Mouse (Mus musculus) CH12.LX (cell line): ENCODE results near the gene Enpp4. TPM values are rescaled to one million over a fixed set of nuclear protein-coding genes. Genes with fewer than 3 reads are reported as not detected.

ENCODE experiments used
- DNase-seq: peaks from one replicate; pipeline ENCODE4 v3.0.0-alpha.2; 2013; ENCODE audit errors: extremely low read depth
- H3K27ac ChIP-seq: 2 replicates; pipeline ENCODE4 v1.5.1; 2012; ENCODE audit warnings: low read depth, mild to moderate bottlenecking, control low read depth, moderate library complexity; ENCODE audit not compliant: insufficient read depth
- H3K27me3 ChIP-seq: replicated peaks from 2 replicates; pipeline ENCODE3; 2012; ENCODE audit warnings: inconsistent platforms
- H3K36me3 ChIP-seq, 2 experiments: replicated peaks in 1 of 2; 2 replicates each; pipeline versions ENCODE3 to v1.6.1; 2012; ENCODE audit warnings: inconsistent platforms in 1 of 2, low read length in 1 of 2, mild to moderate bottlenecking in 1 of 2, mixed read lengths in 1 of 2, moderate library complexity in 1 of 2; ENCODE audit not compliant: control insufficient read depth in 1 of 2, insufficient read depth in 1 of 2
- H3K4me1 ChIP-seq, 2 experiments: 2 replicates each; pipeline ENCODE4 v1.6.1; 2012; ENCODE audit warnings: inconsistent platforms in 1 of 2, moderate library complexity in 1 of 2; ENCODE audit not compliant: insufficient read depth in 2 of 2, control insufficient read depth in 1 of 2
- H3K4me2 ChIP-seq: 2 replicates; pipeline ENCODE4 v1.6.1; 2012; ENCODE audit warnings: low read depth, mild to moderate bottlenecking, control low read depth; ENCODE audit not compliant: poor library complexity, insufficient read depth, severe bottlenecking
- H3K4me3 ChIP-seq, 3 experiments: fragments of 150-350 bp in 1 of 3; sonication (generic) in 1 of 3; replicated peaks in 1 of 3; 2 replicates each; pipeline versions ENCODE3 to v1.5.1; 2011 to 2012; ENCODE audit warnings: low read depth in 2 of 3, low read length in 2 of 3, mild to moderate bottlenecking in 2 of 3, moderate library complexity in 2 of 3, control low read depth in 1 of 3, improper control_type of control experiment in 1 of 3, inconsistent platforms in 1 of 3, mixed read lengths in 1 of 3; ENCODE audit not compliant: poor library complexity in 1 of 3
- H3K79me2 ChIP-seq: replicated peaks from 2 replicates; pipeline ENCODE4 v1.6.1; 2012; ENCODE audit warnings: mild to moderate bottlenecking, moderate library complexity; ENCODE audit not compliant: control insufficient read depth, poor library complexity, insufficient read depth, severe bottlenecking; ENCODE audit errors: extremely low read depth
- H3K9ac ChIP-seq: 2 replicates; pipeline ENCODE4 v1.6.1; 2012; ENCODE audit warnings: low read depth, mild to moderate bottlenecking, control low read depth, moderate library complexity; ENCODE audit not compliant: insufficient read depth
- H3K9me3 ChIP-seq: replicated peaks from 2 replicates; pipeline ENCODE3; 2012; ENCODE audit warnings: low read length, inconsistent platforms, mixed read lengths
- BHLHE40 ChIP-seq: IDR thresholded peaks from 2 replicates; pipeline ENCODE4 v1.6.1; 2011; ENCODE audit warnings: mild to moderate bottlenecking, low read depth, low read length, improper control_type of control experiment
- CHD2 ChIP-seq: IDR thresholded peaks from 2 replicates; pipeline ENCODE4 v1.6.1; 2011; ENCODE audit warnings: low read length, improper control_type of control experiment
- E2F4 ChIP-seq: IDR thresholded peaks from 2 replicates; pipeline ENCODE4 v1.6.1; 2011; ENCODE audit warnings: low read depth, low read length, improper control_type of control experiment; ENCODE audit not compliant: insufficient replicate concordance
- EP300 ChIP-seq: IDR thresholded peaks from 2 replicates; pipeline ENCODE4 v1.6.1; 2011; ENCODE audit warnings: low read length, improper control_type of control experiment
- ETS1 ChIP-seq: conservative IDR thresholded peaks from 2 replicates; pipeline ENCODE4 v1.6.1; 2012; ENCODE audit warnings: low read depth, mild to moderate bottlenecking, inconsistent platforms, low read length, improper control_type of control experiment, moderate library complexity
- GABPA ChIP-seq: IDR thresholded peaks from 2 replicates; pipeline ENCODE4 v1.6.1; 2012; ENCODE audit warnings: low read depth, low read length, improper control_type of control experiment, inconsistent platforms; ENCODE audit not compliant: insufficient replicate concordance
- HCFC1 ChIP-seq: IDR thresholded peaks from 2 replicates; pipeline ENCODE4 v1.6.1; 2012; ENCODE audit warnings: low read depth, mild to moderate bottlenecking, inconsistent platforms, low read length, improper control_type of control experiment
- IRF4 ChIP-seq: IDR thresholded peaks from 2 replicates; pipeline ENCODE4 v1.6.1; 2014; ENCODE audit warnings: low read depth, mild to moderate bottlenecking, inconsistent platforms, low read length, improper control_type of control experiment
- JUND ChIP-seq: conservative IDR thresholded peaks from 2 replicates; pipeline ENCODE4 v1.6.1; 2011; ENCODE audit warnings: low read depth, low read length, improper control_type of control experiment
- KAT2A ChIP-seq: IDR thresholded peaks from 2 replicates; pipeline ENCODE4 v1.6.1; 2012; ENCODE audit warnings: low read length, improper control_type of control experiment, inconsistent platforms; ENCODE audit not compliant: insufficient replicate concordance
- MAX ChIP-seq: IDR thresholded peaks from 2 replicates; pipeline ENCODE4 v1.6.1; 2011; ENCODE audit warnings: low read length, improper control_type of control experiment
- MAZ ChIP-seq: IDR thresholded peaks from 2 replicates; pipeline ENCODE4 v1.6.1; 2012; ENCODE audit warnings: low read depth, mild to moderate bottlenecking, inconsistent platforms, low read length, improper control_type of control experiment, moderate library complexity
- MEF2A ChIP-seq: IDR thresholded peaks from 2 replicates; pipeline ENCODE4 v1.6.1; 2014; ENCODE audit warnings: low read depth, mild to moderate bottlenecking, inconsistent platforms, low read length, improper control_type of control experiment, borderline replicate concordance
- MXI1 ChIP-seq: IDR thresholded peaks from 2 replicates; pipeline ENCODE4 v1.6.1; 2011; ENCODE audit warnings: mild to moderate bottlenecking, low read depth, low read length, improper control_type of control experiment
- NRF1 ChIP-seq: IDR thresholded peaks from 2 replicates; pipeline ENCODE4 v1.6.1; 2014; ENCODE audit warnings: low read depth, mild to moderate bottlenecking, inconsistent platforms, low read length, improper control_type of control experiment, moderate library complexity
- PAX5 ChIP-seq: IDR thresholded peaks from 2 replicates; pipeline ENCODE4 v1.6.1; 2012; ENCODE audit warnings: low read length, inconsistent platforms, mixed read lengths
- POLR2A ChIP-seq: IDR thresholded peaks from 2 replicates; pipeline ENCODE4 v1.6.1; 2011; ENCODE audit warnings: low read depth, mild to moderate bottlenecking, improper control_type of control experiment, low read length
- RCOR1 ChIP-seq: conservative IDR thresholded peaks from 2 replicates; pipeline ENCODE4 v1.6.1; 2012; ENCODE audit warnings: low read depth, mild to moderate bottlenecking, inconsistent platforms, low read length, improper control_type of control experiment
- TBP ChIP-seq: conservative IDR thresholded peaks from 2 replicates; pipeline ENCODE4 v1.6.1; 2011; ENCODE audit warnings: low read depth, low read length, improper control_type of control experiment
- USF2 ChIP-seq: conservative IDR thresholded peaks from 2 replicates; pipeline ENCODE4 v1.6.1; 2011; ENCODE audit warnings: low read depth, low read length, improper control_type of control experiment
- ZC3H11A ChIP-seq: IDR thresholded peaks from 2 replicates; pipeline ENCODE4 v1.6.1; 2012; ENCODE audit warnings: low read depth, mild to moderate bottlenecking, inconsistent platforms, low read length, improper control_type of control experiment
- ZMIZ1 ChIP-seq: IDR thresholded peaks from 2 replicates; pipeline ENCODE4 v1.6.1; 2012; ENCODE audit warnings: low read depth, mild to moderate bottlenecking, inconsistent platforms, low read length, improper control_type of control experiment
- dilution Hi-C: fragments of 300-500 bp; cut with MboI; formaldehyde crosslinking; loops from 2 replicates; pipeline ENCODE4 v1.14.3; 2020; ENCODE audit warnings: low sequenced_read_pairs; ENCODE audit not compliant: extremely low pct_unique_long_range_greater_than_20kb, extremely low pct_ligation_motif_present
- in situ Hi-C: fragments of 300-500 bp; cut with MboI; formaldehyde crosslinking; loops from 3 replicates; pipeline ENCODE4 v1.14.3; 2019; ENCODE audit warnings: low sequenced_read_pairs, low pct_ligation_motif_present, low pct_unique_long_range_greater_than_20kb, mixed read lengths
- polyA plus RNA-seq: library from polyadenylated mRNA; unstranded; fragments of >175 nt; gene quantifications from 2 replicates; pipeline ENCODE4 v1.2.1, GENCODE M21; 2012; ENCODE audit warnings: low read depth; ENCODE audit not compliant: insufficient read length
- total RNA-seq, 2 experiments: library from RNA; depleted of rRNA; stranded (reverse); fragments of 300-350 nt in 1 of 2; fragments of >200 nt in 1 of 2; gene quantifications; 2 replicates each; pipeline ENCODE4 v1.2.3; 2012 to 2014

The Enpp4 gene
- total and polyA plus RNA-seq, 3 experiments = 0.11 to 0.34 (median 0.16) TPM

DNA sequence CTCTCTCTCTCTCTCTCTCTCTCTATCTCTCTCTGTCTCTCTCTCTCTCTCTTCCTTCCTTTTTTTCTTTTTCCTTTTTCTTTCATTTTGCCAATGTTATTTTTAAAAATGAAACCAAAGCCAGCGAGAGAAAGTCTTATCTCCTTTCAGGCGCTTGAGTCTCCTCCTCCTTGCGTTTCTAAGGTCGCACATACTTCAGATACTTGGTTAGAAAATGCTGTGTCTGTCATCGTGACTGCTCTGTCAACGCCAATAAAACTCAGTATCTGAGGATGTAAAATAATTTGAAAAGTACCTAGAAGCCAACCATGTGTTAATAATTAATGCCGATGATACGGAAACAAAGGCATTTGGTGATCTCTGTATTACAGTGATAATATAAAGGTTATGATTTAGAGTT is 30.4 kb upstream of the Enpp4 start:
- in situ Hi-C loops = no loop called here
- H3K9ac ChIP-seq = no peak overlapping the region
- peaks cover 71% of the 10 kb centered on the region for H3K27me3 ChIP-seq
- DNase-seq = no peak
- H3K36me3 ChIP-seq = no peaks in the 10 kb centered on the region
- H3K27ac ChIP-seq = no peak overlapping the region
- dilution Hi-C loops = no loop called here
- no peak overlapping the region for H3K4me2 ChIP-seq
- no peaks in the 10 kb centered on the region for H3K9me3 ChIP-seq
- no peaks in the 10 kb centered on the region for H3K79me2 ChIP-seq
- no peak overlapping the region for H3K4me3 ChIP-seq
- H3K4me1 ChIP-seq = no peaks in the 10 kb centered on the region
- no peak for TF ChIP-seq ZC3H11A

DNA sequence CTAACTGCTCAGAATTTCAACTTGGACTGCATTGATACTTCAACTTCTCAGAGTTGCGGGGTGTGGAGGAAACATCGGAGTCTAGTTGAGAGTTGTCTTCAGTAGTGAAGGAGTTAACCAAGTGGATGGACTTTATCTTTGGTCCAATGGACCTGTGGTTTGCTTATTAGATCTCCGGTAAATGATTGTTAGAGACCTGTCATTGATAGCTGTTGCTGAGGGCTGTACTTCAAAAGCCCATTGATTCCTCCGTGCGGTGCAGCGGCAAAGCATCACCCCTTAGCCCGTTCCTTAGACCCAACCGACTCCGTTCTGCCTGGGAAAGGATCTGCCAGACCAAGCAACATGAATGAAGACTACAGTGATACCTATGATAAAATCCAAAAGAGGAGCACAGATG is 28.9 kb upstream of the Enpp4 start:
- H3K79me2 ChIP-seq = no peaks in the 10 kb centered on the region
- peaks cover 61% of the 10 kb centered on the region for H3K27me3 ChIP-seq
- in situ Hi-C loops (no loop called here), dilution Hi-C loops (no loop called here)
- H3K9me3 ChIP-seq = no peaks in the 10 kb centered on the region
- TF ChIP-seq GABPA (no peak), CHD2 (no peak), MAX (no peak), USF2 (no peak), E2F4 (no peak), TBP (no peak), HCFC1 (no peak), ETS1 (no peak)
- DNase-seq = no peak
- H3K4me3 ChIP-seq = no peak overlapping the region
- no peak overlapping the region for H3K9ac ChIP-seq
- H3K36me3 ChIP-seq = no peaks in the 10 kb centered on the region
- no peak overlapping the region for H3K4me2 ChIP-seq
- H3K4me1 ChIP-seq = no peaks in the 10 kb centered on the region
- H3K27ac ChIP-seq = no peak overlapping the region

DNA sequence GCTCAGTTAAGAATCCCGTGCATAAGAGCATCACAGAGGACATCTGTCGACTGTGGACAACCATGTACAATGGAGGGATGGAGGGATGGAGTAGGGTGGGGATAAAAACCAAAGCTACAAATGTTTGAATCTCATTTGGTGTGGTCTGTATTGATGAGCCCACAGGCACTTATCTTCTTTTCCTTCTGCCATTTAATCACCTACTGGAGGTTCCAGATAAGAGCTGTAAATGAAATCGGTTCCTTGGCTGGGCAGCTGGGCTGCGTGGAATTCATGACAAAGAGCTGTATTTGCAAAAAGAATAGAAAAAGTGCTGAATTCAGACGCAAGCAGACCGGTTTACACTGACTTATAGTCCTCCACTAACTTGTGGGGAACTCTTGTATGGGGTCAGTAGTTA is 28.5 kb upstream of the Enpp4 start:
- dilution Hi-C loops = no loop called here
- no peak for DNase-seq
- Histone ChIP-seq H3K27ac (no peak overlapping the region), H3K79me2 (no peaks in the 10 kb centered on the region), H3K9ac (no peak overlapping the region), H3K4me1 (no peaks in the 10 kb centered on the region), H3K36me3 (no peaks in the 10 kb centered on the region), H3K27me3 (peaks cover 62% of the 10 kb centered on the region), H3K9me3 (no peaks in the 10 kb centered on the region), H3K4me2 (no peak overlapping the region), H3K4me3 (no peak overlapping the region)
- in situ Hi-C loops = no loop called here
- TF ChIP-seq PAX5 (no peak), KAT2A (no peak), POLR2A (no peak), BHLHE40 (no peak), MAZ (no peak), MEF2A (no peak), HCFC1 (no peak), TBP (no peak), NRF1 (no peak), EP300 (no peak), MXI1 (no peak), JUND (no peak), IRF4 (no peak), ZMIZ1 (no peak), RCOR1 (no peak)
